Mouse (Mus musculus): ENCODE measurements around the gene Rab42. TPM values are rescaled to one million over a fixed set of nuclear protein-coding genes. Genes with fewer than 3 reads are reported as not detected.

Gene Rab42
- polyA plus RNA-seq, 1 experiment, result 0.55 TPM

DNA sequence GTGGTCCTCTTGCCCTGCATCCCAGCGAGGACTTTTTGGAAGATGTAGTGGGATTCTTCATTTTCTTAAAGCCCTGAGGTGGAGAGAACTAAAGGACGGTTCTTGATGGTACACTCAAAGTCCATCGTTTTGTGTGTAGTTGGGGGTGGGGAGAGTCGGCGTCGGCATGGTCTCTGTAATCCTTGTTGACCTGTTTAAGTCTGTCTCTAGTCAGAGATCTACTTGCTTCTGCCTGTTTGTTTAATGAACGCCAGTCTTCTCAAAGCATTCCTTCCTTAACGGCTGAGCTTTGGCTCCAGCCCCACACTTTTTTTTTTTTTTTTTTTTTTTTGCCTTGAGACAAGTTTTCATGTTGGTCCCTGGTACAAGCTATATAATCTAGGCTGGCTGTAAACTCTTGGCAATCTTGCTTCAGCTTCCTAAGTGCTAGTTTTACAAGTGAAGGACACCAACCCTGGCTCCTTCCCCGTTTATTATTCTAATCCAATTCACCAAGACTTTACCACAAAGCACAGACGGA lies 26.7 kb upstream of the Rab42 start:
- no peak for TF ChIP-seq GATA1 (IDR thresholded peaks at IDR 0.05; ENCODE audit: low read length)

DNA sequence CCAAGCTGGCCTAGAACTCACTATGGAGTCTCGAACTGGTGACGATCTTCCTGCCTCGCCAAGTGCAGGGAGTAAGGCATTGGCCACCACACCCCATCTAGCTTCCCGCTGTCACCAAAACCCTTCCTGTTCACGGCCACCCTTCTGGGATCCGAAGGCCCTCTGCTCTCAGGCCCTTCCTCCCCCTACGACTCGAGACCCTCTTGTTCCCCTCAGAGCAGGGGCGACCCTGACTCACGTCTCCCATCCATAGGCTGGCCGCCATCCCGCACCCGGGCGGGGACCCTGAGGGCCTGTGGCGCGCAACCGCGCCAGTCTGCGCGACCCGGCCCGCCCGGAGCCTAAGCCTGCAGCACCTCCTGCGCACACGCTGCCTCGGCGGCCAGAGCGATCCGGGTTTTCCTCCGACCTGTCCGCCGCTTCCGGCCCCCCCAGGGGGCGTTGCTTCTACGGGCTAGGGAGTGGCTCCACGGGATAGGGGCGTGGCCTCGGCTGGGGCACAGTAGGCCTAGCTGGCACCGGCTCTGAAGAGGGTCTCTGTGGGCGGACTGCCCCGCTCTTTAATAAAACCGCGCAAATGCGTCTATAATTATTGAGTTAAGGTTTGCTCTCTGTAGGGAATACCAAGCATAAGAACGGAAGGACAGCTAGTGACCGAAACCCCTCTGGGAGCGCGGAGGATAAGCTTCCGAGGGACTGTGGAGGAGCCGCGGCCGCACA lies 26.1 kb upstream of the Rab42 start, which contains the start of gene Trnau1ap:
Gene Trnau1ap, minus strand, starts transcription at position 424 of the 720 bp plus-strand sequence.
- no peak for TF ChIP-seq GATA1 (IDR thresholded peaks at IDR 0.05; ENCODE audit: low read length)

DNA sequence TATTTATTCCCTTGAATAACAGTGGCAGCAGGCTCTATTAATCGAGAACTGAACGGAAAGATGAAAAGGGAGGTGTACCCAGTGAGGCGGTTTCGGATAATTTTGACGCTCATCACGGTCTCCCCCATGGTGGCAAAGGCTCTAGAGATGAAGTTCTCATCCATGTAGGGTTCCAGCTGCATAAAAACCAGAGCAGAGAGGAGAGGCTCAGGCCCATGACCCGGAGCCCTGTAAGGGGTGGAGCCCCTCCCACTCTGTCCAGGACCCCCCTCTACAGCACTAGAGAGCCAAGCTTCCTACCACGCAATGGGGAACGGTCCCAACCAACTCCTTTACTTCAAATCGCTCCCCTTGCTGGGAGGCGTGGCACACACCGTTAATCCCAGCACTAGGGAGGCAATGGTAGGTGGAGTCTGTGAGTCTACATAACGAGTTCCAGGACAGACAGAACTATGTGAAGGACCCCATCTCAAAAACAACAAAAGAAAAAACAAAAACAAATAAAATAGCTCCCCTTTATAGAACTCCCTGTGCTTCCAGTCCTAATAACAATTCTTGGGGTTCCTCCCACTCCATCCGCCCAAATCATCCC lies 25.3 kb upstream of the Rab42 start:
- TF ChIP-seq GATA1 (IDR thresholded peaks at IDR 0.05; ENCODE audit: low read length), result no peak

DNA sequence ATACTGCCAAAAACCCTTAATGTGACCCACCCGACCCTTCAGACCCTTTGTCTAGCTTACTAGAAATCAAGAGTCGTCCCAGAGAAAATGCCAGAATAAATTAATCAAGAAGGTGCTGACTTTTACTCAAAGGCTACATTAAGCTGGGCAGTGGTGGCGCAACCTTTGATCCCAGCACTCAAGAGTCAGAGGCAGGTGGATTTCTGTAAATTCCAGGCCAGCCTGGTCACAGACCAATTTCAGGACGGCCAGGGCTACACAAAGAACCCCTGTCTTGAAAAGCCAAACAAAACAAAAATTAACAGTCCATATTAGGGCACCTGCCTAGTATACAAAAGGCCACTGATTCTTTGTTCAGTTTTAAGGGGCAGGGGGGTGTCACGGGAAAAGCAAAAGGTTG lies 23.3 kb upstream of the Rab42 start:
- no peak for TF ChIP-seq GATA1 (IDR thresholded peaks at IDR 0.05; ENCODE audit: low read length)

DNA sequence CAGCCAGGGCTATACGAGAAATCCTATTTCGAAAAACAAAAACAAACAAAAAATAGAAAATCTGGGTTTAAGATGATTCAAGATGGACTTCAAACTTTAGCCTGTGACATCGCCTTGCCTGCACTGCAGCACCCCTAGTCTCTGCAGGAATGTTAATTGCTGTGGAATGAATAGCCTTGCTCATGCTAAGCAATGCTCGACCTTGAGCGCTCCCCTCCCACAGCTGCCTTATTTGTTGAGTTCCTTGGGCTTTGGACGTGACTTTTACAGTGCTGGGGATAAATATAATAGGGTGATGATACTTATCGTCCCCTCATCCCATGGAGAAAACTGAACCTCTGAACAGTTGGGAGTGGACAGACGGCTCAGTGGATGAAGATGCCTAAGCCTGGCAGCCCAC lies 12.5 kb upstream of the Rab42 start:
- no peak for TF ChIP-seq GATA1 (IDR thresholded peaks at IDR 0.05; ENCODE audit: low read length)

DNA sequence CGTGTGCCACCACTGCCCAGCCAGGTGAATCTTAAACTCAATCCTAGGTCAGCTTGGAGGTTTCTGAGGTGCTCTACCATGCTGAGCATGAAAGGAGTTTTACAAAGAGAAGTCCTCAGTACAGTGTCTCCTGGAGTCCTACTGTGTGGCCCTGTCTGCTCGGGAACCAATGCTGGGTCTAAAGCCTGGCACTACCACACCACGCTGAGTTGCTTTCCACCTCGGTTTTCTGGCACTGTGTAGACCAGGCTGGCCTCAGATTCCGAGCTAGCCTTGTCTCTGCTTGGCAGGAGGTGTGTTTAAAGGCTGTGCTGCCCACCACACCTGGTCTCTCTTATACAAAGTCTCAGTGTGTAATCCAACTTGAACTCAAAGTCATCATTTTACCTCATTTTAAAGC lies 9.4 kb upstream of the Rab42 start:
- no peak for TF ChIP-seq GATA1 (IDR thresholded peaks at IDR 0.05; ENCODE audit: low read length)

DNA sequence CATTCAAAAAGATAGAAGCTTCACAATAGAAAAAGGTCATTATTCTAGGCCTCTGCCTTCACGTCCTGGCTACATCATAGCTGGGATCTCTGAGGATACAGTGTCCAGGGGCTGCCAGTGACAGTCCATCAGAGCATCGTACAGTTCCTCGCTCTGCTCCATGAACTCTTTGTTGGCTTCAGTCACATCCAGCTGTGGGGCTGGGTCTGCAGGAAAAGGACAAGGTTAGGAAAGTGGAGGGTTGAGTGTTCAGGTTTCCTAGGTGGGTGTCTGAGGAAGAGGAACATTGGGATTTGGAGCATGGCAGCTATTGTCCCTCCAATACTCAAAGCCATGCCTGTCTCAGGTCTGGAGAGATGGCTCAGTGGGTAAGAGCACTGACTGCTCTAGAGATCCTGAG lies 8.6 kb upstream of the Rab42 start:
- no peak for TF ChIP-seq GATA1 (IDR thresholded peaks at IDR 0.05; ENCODE audit: low read length)

DNA sequence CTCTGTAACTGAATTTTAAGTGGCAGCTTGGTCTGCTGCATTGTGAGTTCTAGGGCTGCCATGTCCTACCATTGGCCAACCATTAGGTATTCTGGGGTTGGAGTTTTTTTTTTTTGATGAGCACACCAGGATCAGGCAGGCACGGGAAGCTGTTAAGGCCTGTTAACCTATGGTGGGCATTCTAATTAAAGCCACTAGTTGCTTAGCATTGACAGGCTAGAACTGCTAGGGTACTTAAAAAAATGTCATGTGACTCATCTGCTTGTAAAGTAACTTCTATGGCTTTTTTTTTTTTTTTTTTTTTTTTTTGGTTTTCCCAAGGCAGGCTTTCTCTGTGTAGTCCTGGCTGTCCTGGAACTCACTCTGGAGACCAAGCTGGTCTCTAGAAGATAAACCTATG lies 8.0 kb upstream of the Rab42 start:
- TF ChIP-seq GATA1 (IDR thresholded peaks at IDR 0.05; ENCODE audit: low read length), result no peak

DNA sequence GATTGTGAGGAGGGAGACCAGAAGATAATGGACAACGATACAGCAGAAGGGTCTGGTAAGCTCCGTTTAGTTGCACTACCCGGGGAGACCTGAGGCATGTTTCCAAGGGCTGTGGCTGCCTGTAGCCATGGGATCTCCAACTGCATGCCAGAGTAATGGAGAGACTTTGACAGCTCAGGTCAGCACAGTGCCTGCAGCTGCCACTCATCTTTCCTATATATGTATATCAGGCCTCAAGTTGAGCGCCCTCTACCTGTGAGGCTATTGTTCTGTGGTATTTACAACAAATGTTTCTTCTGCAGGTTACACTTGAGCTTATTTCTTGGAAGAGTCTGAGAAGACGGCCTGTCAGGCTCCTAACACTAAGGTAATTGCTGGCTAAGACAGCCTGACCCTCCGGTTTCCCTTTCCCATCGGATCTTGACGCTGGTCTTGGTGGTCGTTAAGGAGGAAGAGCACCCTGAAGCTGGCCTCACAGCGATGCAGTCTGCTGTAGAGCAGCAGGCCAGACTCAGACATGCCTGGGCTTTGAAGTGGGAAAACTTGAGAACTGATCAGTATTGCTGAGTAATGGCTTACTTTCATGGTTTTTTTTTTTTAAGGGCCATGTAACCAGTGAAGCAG lies 6.8 kb upstream of the Rab42 start:
- no peak for TF ChIP-seq GATA1 (IDR thresholded peaks at IDR 0.05; ENCODE audit: low read length)

DNA sequence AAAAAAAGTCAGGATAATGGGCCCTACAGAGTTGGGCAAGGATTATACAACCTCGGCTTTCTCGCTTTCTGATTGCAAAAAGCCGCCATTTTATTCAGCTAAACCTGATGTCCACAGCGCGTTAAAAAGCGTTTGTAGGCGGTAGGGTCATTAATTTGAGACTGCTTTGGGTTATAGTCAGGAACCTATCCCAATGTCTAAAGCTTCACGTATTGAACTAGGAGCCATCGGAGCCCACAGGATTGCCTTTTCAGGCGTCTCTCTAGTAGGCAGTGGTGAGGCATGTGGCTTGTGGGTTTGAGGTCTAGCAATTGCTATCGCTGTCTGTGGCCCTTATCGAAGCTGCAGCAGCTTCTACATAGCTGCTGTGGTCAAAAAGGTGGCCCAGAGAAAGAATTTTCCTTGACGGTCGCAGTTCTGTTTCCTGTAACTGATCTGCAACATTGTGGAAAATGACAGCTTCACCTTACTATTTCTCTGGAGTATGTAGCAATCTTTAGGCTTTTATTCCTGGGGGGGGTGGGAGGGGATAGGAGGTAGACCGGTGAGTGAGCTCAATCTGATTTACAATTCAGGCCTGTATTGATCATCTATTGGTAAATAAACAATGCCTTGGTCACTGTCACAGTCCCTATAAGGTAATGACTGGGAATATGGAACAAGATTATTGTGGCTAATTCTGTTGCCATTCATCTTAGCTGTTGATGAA lies 6.1 kb upstream of the Rab42 start:
- peak; percentile 88 for TF ChIP-seq GATA1 (IDR thresholded peaks at IDR 0.05; ENCODE audit: low read length)

DNA sequence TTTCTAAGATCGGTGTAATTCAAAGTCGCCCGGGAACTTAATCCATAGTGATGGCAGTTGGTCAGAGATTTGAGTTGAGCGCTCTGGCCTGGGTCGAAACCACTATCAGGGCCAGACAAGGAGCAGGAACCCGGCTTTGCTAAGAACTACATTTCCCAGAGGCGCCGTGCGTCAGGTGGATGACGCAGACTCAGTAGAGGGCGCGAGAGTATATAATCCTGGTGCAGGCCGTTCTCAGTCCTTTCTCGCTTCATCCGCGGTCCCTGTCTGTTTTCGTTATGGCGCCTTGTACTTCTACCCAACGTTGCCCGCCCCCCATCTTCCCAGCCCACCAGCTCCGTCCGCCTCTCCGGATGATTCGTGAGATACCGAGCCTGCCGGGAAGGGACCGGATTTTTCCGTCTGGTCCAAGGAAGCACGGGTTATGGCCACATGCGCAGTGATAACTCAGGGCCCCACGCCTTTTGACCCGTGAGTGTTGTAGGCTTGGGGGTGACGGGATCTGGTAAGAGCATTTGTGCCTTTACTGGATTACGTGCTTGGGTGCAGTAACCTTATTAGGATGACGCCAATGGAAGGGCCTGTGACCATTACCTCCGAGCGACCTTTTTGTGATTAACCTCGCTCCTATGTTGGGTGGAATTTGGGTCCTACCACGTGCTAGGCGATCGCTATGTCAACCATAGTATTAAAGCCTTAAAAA lies 5.4 kb upstream of the Rab42 start:
- no peak for TF ChIP-seq GATA1 (IDR thresholded peaks at IDR 0.05; ENCODE audit: low read length)

DNA sequence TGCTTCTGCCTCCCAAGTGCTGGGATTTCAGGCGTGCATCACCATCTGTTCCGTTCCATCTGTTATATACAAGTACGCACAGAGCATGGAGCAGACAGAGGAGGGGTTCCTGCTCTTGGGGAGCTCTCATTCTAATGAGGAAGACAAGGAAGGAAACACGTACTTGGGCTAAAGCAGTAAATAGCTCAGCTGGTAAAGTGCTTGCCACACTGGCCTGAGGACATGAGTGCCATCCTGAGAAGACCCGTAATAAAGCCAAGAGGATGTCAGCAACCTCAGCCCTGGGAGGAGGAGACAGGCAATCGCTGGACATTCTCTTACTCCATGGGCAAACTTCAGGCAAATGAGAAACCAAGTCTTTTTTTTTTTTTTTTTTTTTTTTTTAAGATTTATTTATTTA lies 2.8 kb upstream of the Rab42 start:
- TF ChIP-seq GATA1 (IDR thresholded peaks at IDR 0.05; ENCODE audit: low read length), result no peak

DNA sequence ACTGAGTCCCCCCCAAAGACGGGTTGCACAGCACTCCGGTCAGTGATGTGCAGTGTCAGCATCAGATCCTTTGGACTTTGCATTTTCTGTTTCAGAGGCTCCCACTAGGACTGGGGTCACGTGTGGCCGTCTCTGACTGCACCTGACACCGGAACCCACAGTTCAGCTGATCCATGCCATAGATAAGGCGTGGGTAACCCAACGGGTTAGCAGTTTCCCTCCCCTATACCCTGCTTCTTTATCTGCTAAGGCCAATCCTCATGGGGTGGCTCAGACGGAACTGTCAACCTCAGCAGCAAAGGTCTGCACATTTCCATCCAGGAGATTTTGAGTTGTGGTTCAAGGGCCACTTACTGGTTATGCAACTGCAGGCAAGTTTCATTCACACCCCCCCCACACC lies 2.1 kb upstream of the Rab42 start:
- TF ChIP-seq GATA1 (IDR thresholded peaks at IDR 0.05; ENCODE audit: low read length), result no peak

DNA sequence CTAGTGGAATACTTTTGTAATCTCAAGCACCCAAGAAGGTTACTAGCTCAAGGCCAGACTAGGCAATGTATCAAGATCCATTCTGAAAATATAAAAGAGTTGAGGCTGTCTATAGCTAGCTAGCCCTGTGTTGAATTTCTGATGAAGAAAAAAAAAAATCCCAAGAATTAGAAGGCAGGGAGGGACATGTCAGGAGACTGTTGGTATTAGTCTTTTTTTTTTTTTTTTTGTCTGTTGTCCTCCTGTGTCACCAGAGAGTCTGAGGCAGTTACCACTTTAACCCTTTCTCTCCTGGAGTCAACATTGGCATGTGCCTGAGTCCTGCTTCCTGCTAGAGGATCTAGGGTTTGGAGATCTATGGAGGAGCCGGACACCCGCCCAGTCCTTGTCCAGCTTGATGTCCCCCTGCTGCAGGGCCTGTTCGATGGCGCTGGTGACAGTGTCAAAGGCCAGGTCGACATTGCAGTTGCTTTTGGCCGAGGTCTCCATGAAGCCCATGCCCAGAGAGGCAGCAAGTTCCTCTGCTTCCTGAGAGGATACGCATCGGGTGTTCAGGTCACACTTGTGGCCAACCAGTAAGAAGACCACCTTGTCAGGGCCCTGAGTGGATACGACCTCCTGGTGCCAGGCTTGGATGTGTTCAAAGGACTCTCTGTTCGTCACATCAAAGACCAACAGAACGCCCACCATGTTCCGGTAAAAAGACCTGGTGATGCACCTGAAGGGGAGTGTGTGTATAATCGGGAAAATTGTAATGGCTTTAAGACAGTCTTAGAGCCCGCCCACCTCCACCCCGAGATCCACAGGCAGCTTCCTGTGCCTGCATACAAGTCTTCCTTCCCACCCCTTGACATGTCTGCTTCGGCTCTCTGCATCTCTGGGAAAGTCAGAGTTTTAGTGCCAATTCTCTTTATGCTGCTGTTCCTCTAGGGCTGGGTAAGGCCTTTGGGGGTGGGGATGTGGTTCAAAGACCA lies 933 bp downstream of the Rab42 start:
- no peak for TF ChIP-seq GATA1 (IDR thresholded peaks at IDR 0.05; ENCODE audit: low read length)

Data from G1E-ER4 (cell line).